Mouse (Mus musculus) layer of hippocampus, adult 2 months (tissue): ENCODE measurements at regions not wholly inside any gene's neighbourhood (a gene's known extent, or its start where the extent isn't known, plus 50 kb on each side); places are given as distances from the start of the nearest gene placed in this dataset.
A peak's percentile ranks its signal among the peaks of the same experiment; 100 is the strongest.
"Not testable (repeated sequence)": the region's sequence is repeated elsewhere in the genome, so short reads cannot be mapped to it uniquely, and the experiment has no call there.

Source experiments
- DNase-seq, 2 experiments: peaks; one replicate each; pipeline ENCODE4 v3.0.0; 2022; ENCODE audit warnings: low spot score in 2 of 2
- H3K27ac ChIP-seq: fragments of 200-600 bp; 2 replicates; pipeline ENCODE4 v1.8.1; 2022
- H3K4me3 ChIP-seq: fragments of 200-600 bp; 2 replicates; pipeline ENCODE4 v1.8.1; 2022; ENCODE audit warnings: mild to moderate bottlenecking
- CTCF ChIP-seq: fragments of 200-600 bp; conservative IDR thresholded peaks from 2 replicates; pipeline ENCODE4 v1.8.1; 2022; ENCODE audit warnings: antibody characterized with exemption, mild to moderate bottlenecking, moderate library complexity

- DNase-seq = no peak
- TF ChIP-seq CTCF = no peak
- Histone ChIP-seq H3K27ac (peak overlapping the region; percentile 28; the same call in 1 of the 2 replicates), H3K4me3 (no peak overlapping the region)
These were observed 97.9 kb upstream of the Tgm3 start for GRCm38 (mm10) chr2:129914261-129914660.

DNA sequence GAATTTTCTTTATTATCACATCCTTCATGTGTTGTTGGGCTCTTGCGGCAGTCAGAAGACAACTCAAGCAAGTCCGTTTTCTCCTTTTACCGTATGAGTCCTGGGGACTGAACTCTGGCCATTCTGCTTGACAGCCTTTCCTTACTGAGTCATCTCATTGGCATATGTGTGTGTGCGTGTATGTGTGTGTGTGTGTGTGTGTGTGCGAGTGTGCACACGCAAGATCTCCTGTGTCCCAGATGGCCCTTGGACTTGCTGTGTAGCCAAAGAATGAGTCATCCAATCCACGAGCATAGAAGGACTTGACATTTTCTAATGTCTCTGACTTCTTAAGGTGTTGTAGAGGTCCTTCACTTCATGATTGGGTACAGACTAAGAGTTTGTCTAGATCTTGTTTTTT, 95.7 kb upstream of the Tgm3 start:
- Histone ChIP-seq H3K4me3 (no peak overlapping the region), H3K27ac (no peak overlapping the region)
- no peak for DNase-seq
- no peak for TF ChIP-seq CTCF

GRCm38 (mm10) chr2:129918141-129918790, 93.9 kb upstream of the Tgm3 start:
- no peak for TF ChIP-seq CTCF
- Histone ChIP-seq H3K4me3 (no peak overlapping the region), H3K27ac (no peak overlapping the region)
- no peak for DNase-seq

GRCm38 (mm10) chr2:129919551-129919950, 92.6 kb upstream of the Tgm3 start:
- DNase-seq = no peak
- H3K4me3 ChIP-seq = no peak overlapping the region
- TF ChIP-seq CTCF = no peak
- no peak overlapping the region for H3K27ac ChIP-seq

DNA sequence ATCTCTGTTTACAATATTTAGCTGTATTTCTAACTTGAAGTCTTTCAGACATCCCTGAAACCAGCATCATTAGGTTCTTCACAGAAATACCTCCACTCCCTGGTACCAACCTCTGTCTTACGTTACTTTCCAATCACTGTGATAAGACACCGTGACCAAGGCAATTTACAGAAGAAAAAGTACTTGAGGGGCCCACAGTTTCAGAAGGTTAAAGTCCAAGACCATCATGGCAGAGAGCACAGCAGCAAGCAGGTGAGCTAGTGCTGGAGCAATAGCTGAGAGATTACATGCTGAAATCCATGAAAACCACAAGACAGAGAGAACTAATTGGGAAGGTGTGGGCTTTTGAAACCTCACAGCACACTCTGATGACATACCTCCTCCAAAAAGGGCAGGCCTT, 84.9 kb upstream of the Tgm3 start:
- DNase-seq = no peak
- no peak overlapping the region for H3K27ac ChIP-seq
- no peak overlapping the region for H3K4me3 ChIP-seq
- no peak for TF ChIP-seq CTCF

DNA sequence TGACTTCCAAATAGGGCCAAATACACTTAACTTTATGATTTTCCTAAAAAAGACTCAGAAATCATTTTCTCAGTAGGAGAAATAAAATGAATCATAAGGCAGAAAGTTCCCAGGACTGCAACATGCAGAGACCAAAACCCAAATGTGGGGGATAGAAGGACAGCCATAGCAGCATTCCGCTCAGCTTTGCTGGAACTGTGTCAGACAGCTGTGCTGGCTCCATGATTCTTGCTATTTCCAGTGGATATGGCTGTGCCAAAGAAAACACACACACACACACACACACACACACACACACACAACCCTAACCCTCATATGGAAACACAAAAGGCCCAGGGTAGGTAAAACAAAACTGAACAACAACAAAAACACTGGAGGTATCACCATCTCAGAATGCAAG, 78.6 kb upstream of the Tgm3 start:
- TF ChIP-seq CTCF = no peak
- H3K4me3 ChIP-seq = no peak overlapping the region

DNA sequence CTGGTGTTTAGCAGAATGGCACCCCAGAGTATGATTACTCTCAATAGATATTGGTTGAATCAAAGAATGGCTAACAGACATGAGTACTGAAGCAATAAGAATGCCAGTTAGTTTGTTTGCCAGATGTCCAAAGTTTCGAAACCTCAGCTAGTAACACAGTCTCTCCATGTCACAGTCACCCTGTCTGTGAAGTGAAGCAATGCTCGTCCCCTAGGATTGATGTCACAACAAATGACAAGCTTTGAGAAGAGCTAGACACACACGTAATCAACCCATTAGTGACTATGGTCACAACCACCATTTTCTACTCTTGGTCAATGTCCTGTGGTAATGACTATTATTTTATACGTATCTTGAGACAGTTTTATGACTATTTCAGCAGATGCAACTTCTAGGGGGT, 69.3 kb upstream of the Tgm3 start:
- H3K4me3 ChIP-seq = no peak overlapping the region
- no peak for DNase-seq
- no peak overlapping the region for H3K27ac ChIP-seq
- no peak for TF ChIP-seq CTCF

More for the DNA sequence above, 78.6 kb upstream of the Tgm3 start:
- DNase-seq = no peak
- H3K27ac ChIP-seq = no peak overlapping the region

DNA sequence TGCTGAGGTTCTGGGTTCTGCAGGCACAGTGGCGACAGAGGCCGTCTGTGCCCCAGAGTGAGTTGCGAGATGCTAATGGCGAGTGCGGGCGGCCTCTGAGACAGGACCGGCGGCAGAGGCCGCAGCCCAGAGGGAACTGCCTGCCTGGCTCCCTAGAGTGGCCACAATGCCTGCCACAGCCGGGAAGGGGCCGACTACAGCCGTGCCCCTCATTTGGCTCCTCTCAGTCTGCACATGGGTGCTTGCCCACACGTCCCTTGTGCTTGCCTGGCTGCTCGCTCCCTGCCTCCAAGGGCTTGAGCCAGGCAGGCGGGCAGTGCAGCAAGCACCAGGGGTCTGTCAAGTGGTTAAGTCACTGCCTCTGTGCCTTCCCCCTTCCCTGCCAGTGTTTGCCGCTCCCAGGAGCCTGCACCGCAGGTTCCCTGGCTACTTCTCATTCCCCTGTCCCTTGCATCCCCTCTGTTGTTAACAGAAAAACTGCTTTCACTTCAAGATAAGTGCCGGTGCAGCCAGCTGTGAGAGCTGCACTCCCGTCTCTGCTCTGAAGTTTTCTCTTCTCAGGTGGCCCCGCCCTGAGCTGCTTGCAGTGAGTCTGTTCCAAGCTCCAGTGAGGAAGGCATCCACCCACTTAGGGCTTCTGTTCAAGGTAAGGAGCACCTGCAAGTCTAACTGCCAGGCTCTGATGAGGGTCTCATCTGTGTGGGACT, 64.1 kb upstream of the Tgm3 start:
- DNase-seq = no peak
- Histone ChIP-seq H3K4me3 (peak overlapping the region; percentile 15; the same call in 1 of the 2 replicates), H3K27ac (no peak overlapping the region)
- no peak for TF ChIP-seq CTCF

GRCm38 (mm10) chr2:129949786-129950185, 62.4 kb upstream of the Tgm3 start:
- H3K27ac ChIP-seq, DNase-seq: not testable (repeated sequence)

GRCm38 (mm10) chr2:129952486-129952885, 59.7 kb upstream of the Tgm3 start:
- no peak for TF ChIP-seq CTCF
- DNase-seq = no peak

More at GRCm38 (mm10) chr2:129949786-129950185, 62.4 kb upstream of the Tgm3 start:
- H3K4me3 ChIP-seq = not testable (repeated sequence)

DNA sequence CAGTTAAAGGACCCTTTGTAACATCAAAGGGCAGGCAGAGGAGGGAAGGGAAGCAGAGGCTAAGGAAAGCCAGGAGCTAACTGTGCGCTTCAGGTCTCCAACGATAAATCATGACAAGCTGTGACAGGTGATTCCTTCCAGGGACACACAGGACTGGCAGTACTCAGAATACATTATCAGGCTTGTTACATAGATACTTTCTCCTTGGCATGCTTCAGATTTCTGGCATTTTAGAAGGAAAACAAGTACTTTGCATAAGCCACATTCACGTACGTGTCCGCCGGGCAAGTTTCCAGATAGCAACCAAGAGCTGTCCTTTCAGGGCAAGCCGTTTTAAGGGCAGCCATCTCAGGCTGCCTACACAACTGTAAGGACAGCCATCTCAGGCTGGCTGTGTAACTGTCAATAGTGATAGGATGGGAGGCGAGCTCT, 56.9 kb upstream of the Tgm3 start:
- no peak overlapping the region for H3K27ac ChIP-seq
- no peak for DNase-seq
- no peak for TF ChIP-seq CTCF
- no peak overlapping the region for H3K4me3 ChIP-seq

More at GRCm38 (mm10) chr2:129952486-129952885, 59.7 kb upstream of the Tgm3 start:
- Histone ChIP-seq H3K27ac (no peak overlapping the region), H3K4me3 (no peak overlapping the region)

- no peak overlapping the region for H3K4me3 ChIP-seq
- no peak for DNase-seq
- no peak for TF ChIP-seq CTCF
- H3K27ac ChIP-seq = no peak overlapping the region
These were observed 54.0 kb upstream of the Tgm3 start for GRCm38 (mm10) chr2:129958120-129958519.

DNA sequence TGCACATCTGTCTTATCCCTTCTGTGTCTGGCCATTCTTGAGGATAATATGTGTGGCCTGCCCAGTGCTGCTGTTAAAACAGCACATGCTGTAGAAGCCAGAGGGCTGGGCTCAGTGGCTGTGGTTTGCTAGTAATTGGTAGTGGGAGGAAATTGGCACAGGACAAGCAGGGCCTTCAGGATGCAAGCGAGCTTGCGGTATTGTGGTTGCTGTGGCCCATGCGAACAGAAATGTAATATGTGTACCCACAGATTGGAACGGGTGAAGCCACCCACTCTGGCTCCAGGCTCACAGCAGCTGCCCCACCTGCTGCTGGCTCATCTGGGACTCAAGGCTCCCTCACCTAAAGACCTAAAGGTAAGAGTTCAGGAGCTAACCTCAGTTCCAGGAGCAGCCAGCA, 51.8 kb upstream of the Tgm3 start:
- no peak overlapping the region for H3K4me3 ChIP-seq
- TF ChIP-seq CTCF = no peak
- H3K27ac ChIP-seq = peak overlapping the region; percentile 39; the same call in 1 of the 2 replicates
- peak in 1 of 2 experiments; percentile 26 for DNase-seq

GRCm38 (mm10) chr2:129961522-129961921, 50.6 kb upstream of the Tgm3 start:
- Histone ChIP-seq H3K27ac (no peak overlapping the region), H3K4me3 (no peak overlapping the region)
- no peak for TF ChIP-seq CTCF
- DNase-seq = no peak
